Mouse (Mus musculus) kidney, postnatal 14 days (tissue): ENCODE measurements around the gene Vezt.

Source experiments
- DNase-seq: peaks from one replicate; pipeline ENCODE4 v3.0.0; 2022; ENCODE audit warnings: mixed read lengths

The Vezt gene

DNA sequence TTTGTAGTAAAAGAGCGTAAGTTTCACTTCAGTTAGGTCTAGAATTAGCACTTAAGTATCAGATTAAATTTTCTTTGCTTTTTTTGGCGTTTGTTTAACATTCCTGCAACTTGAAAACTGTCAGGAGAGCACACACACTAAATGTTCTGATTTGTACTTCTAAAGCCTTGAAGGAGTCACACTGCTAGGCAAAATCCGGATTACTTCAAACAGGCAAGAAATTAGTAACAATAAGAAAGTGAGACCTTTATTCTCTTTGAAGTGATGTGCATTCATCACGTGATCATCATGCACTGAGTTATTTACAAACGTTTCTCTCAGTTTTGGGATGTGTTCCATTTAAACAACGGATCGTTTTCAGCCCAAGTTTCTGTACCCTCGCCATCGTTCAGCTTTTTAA, 1.6 kb upstream of the Vezt start:
- no peak for DNase-seq

DNA sequence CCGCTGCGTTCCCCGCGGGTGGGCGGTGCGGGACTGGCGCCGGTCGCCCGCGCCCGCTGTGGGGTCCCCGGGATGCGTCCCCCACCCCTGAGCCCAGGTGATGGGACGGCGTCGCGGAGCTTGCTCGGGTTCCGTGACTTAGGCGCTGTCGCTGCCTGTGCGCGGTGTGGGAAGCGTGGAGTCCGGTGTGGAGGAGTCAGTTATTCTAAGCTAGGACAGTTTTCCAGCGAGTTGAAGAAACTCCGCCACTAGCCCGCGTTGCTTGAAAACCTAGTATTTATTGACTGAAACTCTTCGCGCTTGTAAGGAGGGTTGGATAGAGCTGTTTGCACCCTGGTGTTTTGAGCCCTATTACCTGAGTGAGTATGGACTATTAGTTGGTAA, 750 bp upstream of the Vezt start:
- DNase-seq, result no peak

DNA sequence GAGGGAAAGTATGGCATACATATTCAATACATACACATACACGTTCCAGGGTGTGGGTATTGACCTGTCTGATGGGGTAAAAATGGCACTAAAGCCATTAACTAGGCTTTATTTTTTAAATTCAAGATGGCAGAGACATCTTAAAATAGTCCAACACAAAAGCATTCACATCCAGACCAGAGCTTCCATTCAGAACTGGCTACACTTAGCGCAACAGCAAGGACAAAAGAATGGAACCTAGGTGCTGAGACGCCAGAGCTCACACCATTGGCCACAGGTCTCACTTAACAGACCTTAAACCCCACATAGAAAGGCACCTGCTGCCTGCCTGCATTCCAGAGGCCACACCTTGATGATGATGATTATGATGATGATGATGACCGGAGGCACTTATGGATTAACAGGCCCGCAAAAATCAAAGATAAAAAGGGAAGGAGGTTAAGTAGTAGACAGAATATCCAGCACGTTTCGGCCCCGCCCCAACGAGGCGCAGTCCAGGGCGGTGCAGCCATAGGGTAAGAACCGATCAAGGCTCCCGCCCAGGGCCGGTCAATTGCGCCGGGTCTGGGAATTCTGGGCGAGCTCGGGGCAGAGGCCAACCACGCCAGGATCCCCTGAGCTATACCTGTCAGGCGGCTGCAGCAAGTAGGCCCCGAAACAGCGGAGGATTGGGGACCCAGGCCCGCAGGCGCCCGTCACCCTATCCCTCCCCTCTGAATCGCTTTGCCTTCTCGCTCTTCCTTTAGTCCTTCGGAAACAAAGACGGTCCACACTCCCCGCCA, 550 bp downstream of the Vezt start:
- peak; percentile 79 for DNase-seq

DNA sequence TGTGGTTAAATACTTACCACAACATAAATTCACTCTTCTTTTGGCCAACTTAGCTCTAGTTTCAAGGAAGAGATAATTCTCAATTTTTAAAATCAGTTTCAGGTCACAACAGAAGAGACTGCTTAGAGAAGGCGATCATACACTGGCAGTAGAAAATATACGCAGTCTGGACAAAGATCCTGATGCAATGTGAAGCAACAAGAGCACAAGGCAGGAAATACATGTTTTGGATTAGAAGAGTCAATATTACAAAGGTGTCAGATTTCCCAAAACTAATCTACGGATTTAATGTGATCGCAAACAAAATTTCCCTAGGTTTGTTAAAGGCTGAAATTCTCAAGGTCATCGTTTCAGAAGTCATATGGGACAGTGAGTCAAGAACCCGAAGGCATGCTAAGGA, 4.5 kb downstream of the Vezt start:
- DNase-seq, result no peak

DNA sequence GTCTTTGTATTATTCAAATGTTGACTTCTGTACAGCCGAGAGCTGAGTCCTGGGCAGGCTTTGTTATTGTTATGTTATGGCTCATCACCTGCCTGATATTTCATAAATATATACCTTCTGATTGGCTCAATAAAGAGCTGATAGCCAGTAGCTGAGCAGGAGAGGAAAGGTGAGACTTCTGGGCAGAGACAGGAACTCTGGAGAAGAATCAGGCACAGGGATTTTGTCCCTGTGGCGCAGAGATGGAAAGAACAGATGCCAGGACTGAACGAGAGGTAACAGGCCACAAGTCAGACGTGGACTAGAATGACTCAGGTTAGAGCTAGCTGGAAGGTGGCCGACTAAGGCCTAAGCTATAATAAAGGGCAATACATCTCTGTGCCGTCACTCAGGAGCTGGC, 7.1 kb downstream of the Vezt start:
- no peak for DNase-seq

DNA sequence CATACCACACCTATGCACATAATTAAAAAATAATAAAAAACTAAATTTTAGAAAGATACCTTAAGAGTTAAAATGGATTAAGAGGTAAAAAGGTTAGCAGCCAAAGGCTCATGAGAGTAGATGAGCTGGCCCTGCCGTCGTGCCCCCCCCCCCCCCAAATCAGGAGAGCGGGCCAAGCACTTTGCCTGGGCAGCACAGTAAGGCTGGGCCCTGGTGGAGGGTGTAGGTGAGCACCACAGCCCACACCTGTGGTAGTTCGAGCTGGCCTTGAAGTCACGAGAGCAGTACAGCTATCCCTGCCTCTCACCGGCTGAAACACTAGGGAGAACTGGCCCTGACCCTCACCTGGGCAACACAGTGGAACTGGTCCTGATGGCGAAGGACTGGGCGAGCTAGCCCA, 10.5 kb downstream of the Vezt start:
- no peak for DNase-seq

DNA sequence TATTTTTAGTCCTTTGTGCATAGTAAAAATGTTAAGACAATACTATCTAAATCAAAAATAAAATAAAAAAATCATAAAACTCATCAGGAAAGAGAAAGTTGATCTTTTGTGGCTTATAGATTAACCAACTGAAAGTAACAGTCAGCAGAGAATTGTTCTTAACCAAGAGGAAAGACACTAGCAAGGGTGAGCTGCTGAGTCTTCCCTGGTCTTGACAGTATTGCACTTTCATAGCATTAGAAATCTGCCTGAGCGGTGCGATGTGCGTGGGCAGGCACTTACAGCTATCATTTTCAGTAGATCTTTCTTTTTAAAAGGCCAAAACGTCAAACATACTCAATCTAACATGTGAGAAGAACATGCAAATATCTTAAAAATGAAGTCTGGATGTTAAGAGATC, 14.6 kb downstream of the Vezt start:
- DNase-seq, result no peak

DNA sequence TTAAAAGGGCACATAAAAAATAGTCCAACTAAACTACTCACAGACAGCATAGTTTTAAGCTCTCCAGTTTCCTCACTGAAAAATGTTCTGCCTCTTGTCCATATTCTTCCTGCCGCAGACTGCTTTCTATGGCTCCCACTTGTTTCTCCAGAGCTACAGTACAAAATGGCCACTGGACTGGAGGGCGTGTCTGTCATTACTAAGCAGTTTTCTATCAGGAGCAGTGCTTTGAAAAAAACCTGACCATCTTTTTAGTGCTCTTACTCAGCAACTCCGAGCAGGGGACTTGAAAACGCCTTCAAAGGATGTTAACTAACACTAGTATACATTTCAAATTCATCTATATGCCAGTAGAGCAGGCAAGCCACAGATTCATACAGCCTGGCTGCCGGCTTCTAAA, 15.0 kb downstream of the Vezt start:
- no peak for DNase-seq

DNA sequence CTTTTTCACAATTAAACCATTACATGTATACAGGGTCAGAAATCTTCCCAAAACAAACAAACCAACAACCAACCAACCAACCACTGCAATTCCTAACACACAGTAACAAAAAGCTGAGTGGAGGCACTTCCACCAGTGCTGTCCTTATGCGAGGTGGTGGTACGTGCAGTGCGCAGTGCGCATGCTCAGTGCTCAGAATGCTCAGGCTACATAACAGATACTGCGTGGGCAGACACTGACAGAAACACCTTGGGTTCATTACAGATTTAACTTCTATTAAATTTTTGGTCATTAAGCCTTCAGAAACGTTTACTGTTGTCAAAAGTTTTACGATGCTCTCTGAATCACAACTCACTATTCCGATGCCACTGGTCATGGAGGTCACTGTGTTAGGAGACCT, 18.2 kb downstream of the Vezt start:
- DNase-seq, result no peak

DNA sequence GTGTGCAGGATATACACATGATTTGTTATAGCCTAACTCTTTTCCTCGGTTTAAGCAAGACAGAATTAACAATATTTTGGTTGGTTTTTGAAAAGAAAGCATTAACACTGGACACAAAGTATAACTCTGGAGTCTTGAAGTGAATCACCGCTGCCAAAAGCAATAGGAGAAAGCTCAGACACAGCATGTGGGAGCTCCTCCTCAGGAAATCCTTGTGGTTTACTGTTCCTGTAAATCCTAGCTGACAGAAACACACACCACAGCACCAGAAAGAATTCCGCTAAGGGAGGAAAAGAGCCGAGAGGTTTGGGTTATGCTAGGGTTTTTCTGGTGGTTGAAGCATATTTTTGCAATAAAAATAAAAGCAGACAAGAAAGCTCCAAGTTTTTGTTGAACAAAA, 21.4 kb downstream of the Vezt start:
- DNase-seq, result peak; percentile 47

DNA sequence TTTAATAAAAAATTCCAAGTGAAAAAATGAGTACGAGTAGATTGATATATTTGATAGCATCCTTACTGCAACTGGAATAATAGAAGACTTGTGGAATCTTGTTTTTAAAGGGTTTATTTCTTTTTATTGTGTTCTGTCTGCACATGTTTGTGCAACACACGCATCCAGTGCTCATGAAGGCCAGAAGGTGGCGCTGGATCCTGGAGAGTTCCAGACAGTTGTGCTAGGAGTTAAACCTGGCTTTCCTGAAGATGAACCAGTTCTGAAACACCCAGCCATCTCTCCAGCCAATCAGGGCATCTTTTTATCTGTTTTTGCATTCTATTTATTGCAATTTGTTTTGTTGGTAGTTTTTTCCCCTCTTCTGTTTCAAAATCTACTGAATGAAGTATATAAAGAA, 22.4 kb downstream of the Vezt start:
- DNase-seq, result peak; percentile 72

DNA sequence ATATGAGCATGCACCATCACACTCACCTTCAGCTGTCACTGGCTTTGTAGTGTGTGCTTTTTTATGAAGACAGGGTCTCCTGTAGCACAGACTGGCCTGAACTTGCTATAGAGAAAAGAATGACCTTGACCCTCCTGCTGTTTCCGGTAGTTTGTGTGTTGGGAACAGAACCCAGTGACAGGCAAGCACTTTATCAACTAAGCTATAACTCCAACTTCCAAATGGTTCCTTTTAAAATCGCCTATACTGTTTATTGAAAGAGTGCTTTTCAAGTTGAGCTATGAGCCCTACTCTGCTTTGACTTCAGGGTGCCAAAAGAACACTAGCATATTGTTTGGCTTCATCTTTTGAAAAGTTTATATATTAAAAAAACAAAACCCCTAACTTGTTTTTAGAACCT, 24.6 kb downstream of the Vezt start:
- DNase-seq, result no peak

DNA sequence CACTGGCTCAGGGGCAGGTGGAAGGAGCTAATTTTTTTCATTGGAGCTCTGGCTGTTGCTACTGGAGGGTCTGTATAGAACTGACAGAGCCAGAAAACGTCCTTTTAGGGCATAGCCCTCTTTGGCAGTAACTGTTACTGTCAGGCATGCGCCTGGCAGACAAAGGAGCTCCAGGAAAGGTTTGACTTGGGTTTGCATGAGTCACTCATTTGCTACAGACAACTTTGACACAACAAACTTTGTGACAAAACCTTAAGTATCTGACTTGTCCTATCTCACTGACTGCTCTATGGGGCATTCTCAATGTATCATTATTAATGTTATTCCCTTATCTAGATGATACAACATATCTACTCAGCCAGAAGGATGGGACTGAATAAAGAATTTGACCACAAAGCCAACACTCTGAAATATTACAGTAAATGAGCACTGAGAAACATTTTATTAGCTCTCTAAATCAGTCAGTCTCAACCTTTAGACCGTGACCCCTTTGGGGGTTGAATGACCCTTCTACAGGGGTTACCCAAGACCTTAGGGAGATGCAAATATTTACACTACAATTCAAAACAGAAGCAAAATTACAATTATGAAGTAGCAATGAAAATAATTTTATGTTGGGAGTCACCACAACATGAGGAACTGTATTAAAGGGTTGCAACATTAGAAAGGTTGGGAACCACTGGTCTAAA, 25.5 kb downstream of the Vezt start:
- DNase-seq, result no peak

DNA sequence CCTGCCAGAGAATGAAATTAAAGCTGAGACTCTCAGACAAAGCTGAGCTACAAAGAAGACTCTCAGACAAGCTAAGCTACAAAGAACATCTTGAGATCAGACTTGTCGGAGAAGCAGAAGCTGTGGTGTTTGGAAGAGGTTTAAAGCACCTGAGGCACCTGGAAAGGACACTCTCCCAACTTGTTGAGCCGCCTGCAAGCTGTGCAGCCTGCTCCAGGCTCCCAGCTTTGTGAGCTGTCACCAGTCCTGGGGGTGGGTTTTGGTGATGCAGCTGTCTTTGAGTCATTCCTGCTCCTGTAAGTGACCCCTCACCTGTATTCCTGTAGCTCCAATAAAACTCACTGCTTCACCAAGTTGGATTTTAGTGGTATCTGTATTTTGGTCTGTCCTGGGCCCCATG, 27.3 kb downstream of the Vezt start:
- DNase-seq, result no peak

DNA sequence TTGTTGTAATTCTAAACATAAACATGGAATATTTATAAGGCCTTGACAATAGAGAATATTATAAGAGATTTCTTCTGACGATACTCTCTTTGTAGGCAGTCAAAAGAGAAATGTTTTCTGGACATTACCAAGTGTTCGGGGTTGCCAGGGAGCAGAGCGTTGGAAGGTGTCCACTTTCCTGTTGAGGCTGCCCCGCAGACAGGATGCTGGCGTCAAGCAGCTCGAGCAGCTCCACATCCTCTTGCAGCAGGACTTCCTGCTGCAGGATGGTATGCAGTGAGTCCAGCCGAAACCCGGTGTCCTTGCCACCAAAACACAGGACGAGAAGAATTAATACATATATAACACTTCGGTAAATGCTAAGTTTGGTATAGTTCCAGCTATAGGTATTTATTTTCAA, 35.4 kb downstream of the Vezt start:
- DNase-seq, result peak; percentile 66

DNA sequence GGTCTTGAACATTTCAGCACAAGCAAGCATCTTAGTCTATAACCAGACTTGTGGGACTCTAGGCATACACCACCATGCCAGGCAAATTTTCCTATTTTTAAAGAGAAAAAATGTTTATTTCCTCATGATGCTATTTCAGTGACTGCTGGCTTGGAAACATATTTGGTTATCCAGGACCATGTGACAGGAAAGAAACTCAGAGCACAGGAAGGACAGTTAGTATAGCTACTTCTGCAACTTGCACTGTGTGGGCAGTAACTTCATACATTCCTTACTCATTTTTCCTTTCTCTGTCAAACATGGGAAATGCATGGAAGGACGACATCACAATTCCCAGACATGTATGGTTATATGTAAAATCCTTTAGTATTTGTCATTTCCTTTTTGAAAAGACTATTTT, 36.3 kb downstream of the Vezt start:
- no peak for DNase-seq

DNA sequence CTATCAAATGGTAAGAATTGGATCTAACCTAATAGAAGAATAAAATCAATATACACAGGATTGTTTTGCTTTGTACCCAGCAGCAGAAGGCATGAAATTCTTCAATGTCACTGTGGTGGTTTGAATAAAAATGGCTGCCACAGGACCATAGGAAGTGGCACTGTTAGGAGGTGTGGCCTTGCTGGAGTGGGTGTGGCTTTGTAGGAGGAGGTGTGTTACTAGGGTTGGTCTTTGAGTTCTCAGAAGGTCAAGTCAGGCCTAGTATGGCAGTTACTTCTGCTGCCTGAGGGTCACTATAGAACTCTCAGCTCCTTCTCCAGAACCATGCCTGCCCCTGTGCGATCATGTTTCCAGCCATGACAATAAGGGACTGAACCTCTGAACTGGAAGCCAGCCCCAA, 40.5 kb downstream of the Vezt start:
- DNase-seq, result no peak

DNA sequence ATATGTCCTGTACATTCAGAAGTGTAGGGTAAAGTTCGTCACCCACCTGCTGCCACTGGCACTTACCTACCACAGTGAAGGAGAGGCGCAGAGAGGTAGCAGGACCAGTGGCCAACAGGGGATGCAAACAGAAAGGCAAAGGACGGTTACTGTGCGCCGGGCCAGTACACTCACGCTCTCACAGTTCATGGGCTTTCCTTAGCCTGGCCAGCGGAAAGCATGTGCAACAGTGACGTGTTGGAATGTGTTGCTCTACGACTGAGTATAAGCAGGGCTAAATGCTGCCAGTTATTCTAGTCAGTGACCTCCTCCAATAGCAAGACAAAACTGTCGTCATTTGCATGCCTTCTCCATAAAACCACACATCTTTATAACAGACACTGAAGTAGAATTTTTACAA, 41.5 kb downstream of the Vezt start:
- DNase-seq, result no peak

DNA sequence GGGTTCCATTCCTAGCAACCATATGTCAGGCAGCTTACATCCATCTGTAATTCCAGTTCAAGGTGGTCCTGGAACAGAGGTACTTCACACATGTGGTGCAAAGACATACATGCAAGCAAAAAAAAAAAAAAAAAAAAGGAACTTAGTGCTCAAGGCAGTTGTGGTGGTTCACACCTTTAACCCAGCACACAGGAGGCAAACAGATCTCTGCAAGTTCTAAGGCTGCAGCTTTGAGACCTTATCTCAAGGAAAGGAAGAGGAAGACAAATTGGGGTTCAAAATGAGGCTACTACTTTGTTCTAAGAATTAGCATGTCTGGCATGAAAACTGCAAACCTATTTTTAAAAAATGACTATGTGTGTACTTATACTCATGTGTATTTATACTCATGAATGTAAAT, 50.3 kb downstream of the Vezt start:
- no peak for DNase-seq

DNA sequence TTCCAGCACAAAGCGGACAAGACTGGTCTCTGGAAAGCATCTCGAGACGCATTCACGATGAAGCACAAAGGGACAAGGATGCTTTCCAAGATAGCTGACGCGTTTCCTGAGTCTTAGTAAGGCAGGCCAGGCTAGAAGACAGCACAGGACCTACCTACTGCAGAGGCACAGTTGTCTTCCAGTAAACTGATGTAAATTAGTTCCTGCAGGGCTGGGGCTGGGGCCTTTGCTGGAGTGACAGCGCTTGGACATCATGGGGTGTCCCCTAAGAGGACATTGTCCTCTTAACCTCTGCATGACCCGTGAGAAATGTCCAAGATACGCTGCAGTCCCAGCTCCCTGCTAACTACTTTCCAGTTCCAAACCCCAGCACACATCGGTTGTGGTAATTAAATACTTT, 66.3 kb downstream of the Vezt start:
- no peak for DNase-seq

DNA sequence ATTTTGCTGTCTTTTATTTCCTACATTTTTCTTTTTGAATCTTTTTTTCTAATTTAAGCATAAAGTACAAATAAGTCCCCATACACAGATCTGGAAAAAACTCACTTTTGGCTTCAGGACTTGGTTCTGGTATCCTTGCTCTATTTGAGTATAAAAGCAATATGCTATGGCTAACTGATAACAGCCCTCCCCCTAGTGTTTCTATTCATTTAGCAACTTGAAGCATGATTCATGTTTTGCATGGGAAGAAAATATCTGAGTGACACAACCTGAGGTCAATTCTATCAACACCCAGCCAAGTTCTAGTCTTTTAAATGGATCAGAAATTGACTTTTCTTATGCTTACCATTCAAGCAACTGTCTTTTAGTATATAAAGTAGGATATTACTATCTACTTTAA, 68.1 kb downstream of the Vezt start:
- DNase-seq, result no peak

DNA sequence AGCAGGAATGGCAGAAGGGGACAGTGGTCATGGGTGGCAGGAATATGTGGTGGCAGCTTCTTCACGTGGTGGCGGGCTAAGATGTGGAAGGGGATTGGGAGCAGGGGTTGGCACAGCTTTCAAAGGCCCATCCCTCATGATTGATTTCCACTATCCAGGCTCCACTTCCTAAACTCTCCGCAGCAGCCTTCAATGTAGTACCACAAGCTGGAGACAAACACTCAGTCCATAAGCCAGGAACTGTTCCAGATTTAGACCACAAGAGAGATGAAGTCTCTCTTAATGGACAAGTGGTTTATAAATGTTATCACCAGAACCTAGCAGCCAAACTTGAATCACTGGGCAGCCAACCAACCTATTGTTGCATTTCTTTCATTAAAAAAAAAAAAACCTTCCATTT, 81.6 kb downstream of the Vezt start:
- no peak for DNase-seq

DNA sequence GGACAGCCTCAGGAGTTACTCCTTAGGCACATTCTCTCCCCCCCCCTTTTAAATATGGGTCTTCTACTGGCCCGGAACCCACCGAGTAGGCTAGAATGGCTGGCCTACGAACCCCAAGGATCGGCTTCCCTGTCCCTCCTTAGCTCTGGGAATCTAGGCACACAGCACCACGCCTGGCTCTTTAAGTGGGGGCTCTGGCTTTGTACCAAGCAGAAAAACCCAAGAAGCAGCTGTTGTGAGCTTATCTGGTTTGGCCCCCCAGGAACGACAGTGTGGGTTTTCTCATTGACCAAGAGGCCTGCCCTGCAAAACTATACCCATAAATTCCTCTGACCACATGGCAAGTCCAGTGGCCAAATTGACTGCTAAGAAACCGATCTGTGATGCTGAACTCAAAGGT, 82.1 kb downstream of the Vezt start:
- no peak for DNase-seq

DNA sequence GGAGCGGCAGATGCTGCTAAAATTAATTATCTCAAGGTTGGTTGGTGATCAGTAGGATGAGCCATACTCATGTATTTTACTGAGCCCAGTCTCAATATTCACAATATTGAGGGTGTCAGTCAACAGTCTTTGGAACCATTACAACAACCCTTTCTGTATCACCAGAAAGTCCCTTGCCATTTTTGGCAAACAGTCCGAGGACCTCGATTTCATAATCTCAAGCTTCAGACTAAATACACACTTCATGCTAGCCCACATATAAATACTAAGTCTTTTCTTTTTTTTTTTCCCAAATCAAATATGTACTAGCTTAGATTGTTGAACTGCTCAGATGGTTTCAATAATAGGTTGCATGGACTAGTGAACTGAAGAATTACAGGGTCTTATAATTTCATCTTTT, 84.6 kb downstream of the Vezt start:
- DNase-seq, result no peak

DNA sequence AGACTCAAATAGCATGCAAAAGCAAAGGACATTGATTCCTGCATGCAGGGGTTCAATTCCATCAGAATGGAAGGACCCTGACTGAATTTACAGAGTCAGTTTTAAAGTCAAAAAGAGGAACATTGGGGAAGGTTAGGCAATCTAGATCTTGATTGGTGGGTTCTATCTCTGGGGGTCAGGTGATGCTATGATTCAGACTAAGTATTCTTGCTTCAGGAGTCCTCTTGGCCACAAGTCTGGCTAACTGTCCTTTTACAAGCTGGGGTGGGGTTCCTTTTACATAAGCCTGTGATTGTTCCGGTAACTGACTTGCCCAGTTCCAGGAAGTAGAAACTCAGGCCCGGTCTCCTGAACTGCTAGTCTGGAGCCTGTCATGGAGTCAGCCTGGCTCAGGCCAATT, 85.7 kb downstream of the Vezt start:
- DNase-seq, result no peak
